ENCODE assay signal across 8 mouse cellular contexts in the genomic region with DNA sequence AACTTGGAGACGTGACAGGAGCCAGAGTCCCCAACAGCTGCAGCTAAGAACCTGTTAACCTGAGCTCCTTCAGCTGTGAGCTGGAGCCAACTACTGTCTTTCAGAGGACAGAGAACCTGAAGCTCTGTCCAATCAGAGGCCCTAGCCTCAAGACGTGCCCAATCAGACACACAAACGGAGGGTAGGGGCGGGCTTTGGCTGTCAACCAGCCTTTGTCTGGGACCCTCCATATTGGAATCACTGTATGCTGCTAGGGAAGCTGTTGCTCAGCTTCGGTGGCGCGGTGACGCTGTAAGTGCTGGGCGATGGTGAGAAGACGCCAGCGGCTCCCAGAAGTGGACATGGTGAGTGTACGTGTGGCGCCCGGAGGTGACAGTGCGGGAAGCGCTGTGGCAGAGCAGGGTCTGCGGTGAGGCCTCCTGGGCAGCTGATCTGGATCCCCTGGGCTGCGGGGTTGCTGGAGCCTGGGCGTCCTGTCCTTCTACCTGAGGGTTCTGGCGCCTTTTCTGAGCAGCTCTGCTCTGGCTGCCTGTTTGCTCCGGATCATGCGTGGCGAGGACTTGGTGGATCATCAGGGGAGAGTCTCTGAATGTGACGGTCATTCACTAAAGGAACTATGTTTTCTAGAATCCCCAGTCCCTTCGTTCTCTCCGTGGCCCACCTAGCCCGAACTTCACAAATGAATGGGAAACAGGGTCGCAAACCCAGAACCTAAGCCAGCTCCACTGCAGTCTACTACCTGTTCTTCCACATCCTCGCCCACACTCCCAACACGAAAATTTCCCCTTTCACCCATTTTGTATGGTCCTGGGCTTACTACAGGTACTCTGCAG. TPM values are rescaled to one million over a fixed set of nuclear protein-coding genes. Genes with fewer than 3 reads are reported as not detected.
DNase-seq lines count a peak whose midpoint lies in the region; ATAC-seq and TF ChIP-seq lines count a peak whose summit lies in the region.

A gene (plus strand): TSS at position 215 of the 833 bp plus-strand sequence.

- H3K36me3 ChIP-seq in embryonic facial prominence, embryonic 14.5 days (ENCODE audit: control insufficient read depth, insufficient read depth, low read length): peaks cover 6% of the 10 kb centered on the region
- H3K36me3 ChIP-seq in heart, adult 2 months (ENCODE audit: control insufficient read depth, insufficient read depth, low read length): peaks cover 6% of the 10 kb centered on the region; the same call in 1 of the 2 replicates
- H3K36me3 ChIP-seq in limb, embryonic 13.5 days: peaks cover 8% of the 10 kb centered on the region
- peaks cover 1% of the 10 kb centered on the region; the same call in 1 of the 2 replicates for H3K36me3 ChIP-seq in midbrain, embryonic 16.5 days (ENCODE audit: control insufficient read depth, insufficient read depth, low read length)

- peak; percentile 95 for ATAC-seq in embryonic facial prominence, embryonic 14.5 days (ENCODE audit: low read depth)
- ATAC-seq in limb, embryonic 13.5 days (ENCODE audit: low FRiP score, low read depth): peak; percentile 94
- peak; percentile 95 for ATAC-seq in midbrain, embryonic 16.5 days

- 1% methylated on average over 20 of the region's 30 CpGs for WGBS in embryonic facial prominence, embryonic 14.5 days
- under 1% methylated on average over 30 of the region's 30 CpGs for WGBS in heart, adult 2 months
- WGBS in limb, embryonic 13.5 days: under 1% methylated on average over 30 of the region's 30 CpGs
- under 1% methylated on average over 30 of the region's 30 CpGs for WGBS in midbrain, embryonic 16.5 days

- peak within 1 kb of the TSS; percentile 72 for H3K4me2 ChIP-seq in embryonic facial prominence, embryonic 14.5 days (ENCODE audit: low read depth, low read length)
- peak within 1 kb of the TSS; percentile 71 for H3K4me2 ChIP-seq in limb, embryonic 13.5 days (replicated peaks)
- peak within 1 kb of the TSS; percentile 87 for H3K4me2 ChIP-seq in midbrain, embryonic 16.5 days (ENCODE audit: low read length)

- H3K79me2 ChIP-seq in heart, adult 2 months (replicated peaks; ENCODE audit: control insufficient read depth, insufficient read depth, low read length): peaks cover 1% of the 10 kb centered on the region

- intact Hi-C loops in heart, adult 2 months (cut with DNase I): loop anchor here (5.0 kb wide), 1 partner anchor 629 kb away; a partner anchor contains a TSS

- peak; percentile 71 for TF ChIP-seq POLR2A in heart, adult 2 months (IDR thresholded peaks at IDR 0.05; ENCODE audit: insufficient read depth, low read depth, low read length)

- peaks cover 11% of the 10 kb centered on the region; the same call in 1 of the 2 replicates for H3K4me1 ChIP-seq in embryonic facial prominence, embryonic 14.5 days (ENCODE audit: control insufficient read depth, insufficient read depth, low read length)
- H3K4me1 ChIP-seq in heart, adult 2 months (ENCODE audit: control insufficient read depth, insufficient read depth, low read length): peaks cover 7% of the 10 kb centered on the region
- peaks cover 16% of the 10 kb centered on the region for H3K4me1 ChIP-seq in limb, embryonic 13.5 days
- peaks cover 30% of the 10 kb centered on the region for H3K4me1 ChIP-seq in midbrain, embryonic 16.5 days (ENCODE audit: control insufficient read depth, insufficient read depth, low read length)

- H3K9ac ChIP-seq in embryonic facial prominence, embryonic 14.5 days (ENCODE audit: low read depth, low read length): peak within 1 kb of the TSS; percentile 91
- peak within 1 kb of the TSS; percentile 79 for H3K9ac ChIP-seq in heart, adult 2 months (ENCODE audit: low read depth, low read length)
- peak within 1 kb of the TSS; percentile 94 for H3K9ac ChIP-seq in limb, embryonic 13.5 days
- peak within 1 kb of the TSS; percentile 82 for H3K9ac ChIP-seq in midbrain, embryonic 16.5 days (ENCODE audit: low read depth, low read length)

- H3K4me3 ChIP-seq in embryonic facial prominence, embryonic 14.5 days (ENCODE audit: low read depth, low read length): peak within 1 kb of the TSS; percentile 82
- H3K4me3 ChIP-seq in heart, adult 2 months: peak within 1 kb of the TSS; percentile 92
- peak within 1 kb of the TSS; percentile 82 for H3K4me3 ChIP-seq in limb, embryonic 13.5 days
- peak within 1 kb of the TSS; percentile 63 for H3K4me3 ChIP-seq in midbrain, embryonic 16.5 days (ENCODE audit: low read depth, low read length)

- TF ChIP-seq CTCF in heart, adult 2 months (IDR thresholded peaks at IDR 0.05): no peak

- 0 out of 2 replicates have a peak, but pooled peaks have one; percentile 16 for TF ChIP-seq EP300 in heart, adult 2 months (IDR thresholded peaks at IDR 0.05; ENCODE audit: insufficient read depth, low read depth, low read length)

- H3K27me3 ChIP-seq in embryonic facial prominence, embryonic 14.5 days (replicated peaks; ENCODE audit: control insufficient read depth, insufficient read depth, low read length): no peaks in the 10 kb centered on the region
- no peaks in the 10 kb centered on the region; the same call in 1 of the 2 replicates for H3K27me3 ChIP-seq in heart, adult 2 months (ENCODE audit: control insufficient read depth, insufficient read depth, low read length)
- no peaks in the 10 kb centered on the region for H3K27me3 ChIP-seq in limb, embryonic 13.5 days
- H3K27me3 ChIP-seq in midbrain, embryonic 16.5 days (ENCODE audit: control insufficient read depth, insufficient read depth, low read depth, low read length): no peaks in the 10 kb centered on the region

- DNase-seq in 3T3-L1 (ENCODE audit: low read depth, low spot score): peak; percentile 99
- DNase-seq in adrenal gland, postnatal 4 days (ENCODE audit: low spot score in 2 of 2): peak; percentile 64 to 85
- peak; percentile 98 for DNase-seq in embryonic facial prominence, embryonic 14.5 days (ENCODE audit: low spot score)
- peak; percentile 93 to 94 for DNase-seq in heart, adult 2 months
- DNase-seq in kidney, adult 8-10 months: peak; percentile 95 to 97
- DNase-seq in spleen, postnatal 10 days (ENCODE audit: low spot score in 2 of 2): peak; percentile 81 to 90

- H3K27ac ChIP-seq in embryonic facial prominence, embryonic 14.5 days (replicated peaks; ENCODE audit: low read depth, low read length): peak within 1 kb of the TSS; percentile 85
- H3K27ac ChIP-seq in heart, adult 2 months: peak within 1 kb of the TSS; percentile 85
- peak within 1 kb of the TSS; percentile 91 for H3K27ac ChIP-seq in limb, embryonic 13.5 days
- peak within 1 kb of the TSS; percentile 93 for H3K27ac ChIP-seq in midbrain, embryonic 16.5 days (ENCODE audit: low read length)

- H3K9me3 ChIP-seq in embryonic facial prominence, embryonic 14.5 days (ENCODE audit: control insufficient read depth, low read length): peaks cover 6% of the 10 kb centered on the region
- H3K9me3 ChIP-seq in limb, embryonic 13.5 days: peaks cover 7% of the 10 kb centered on the region
- H3K9me3 ChIP-seq in midbrain, embryonic 16.5 days (replicated peaks; ENCODE audit: control insufficient read depth, low read length, poor library complexity, severe bottlenecking): no peaks in the 10 kb centered on the region

RNA-seq across cellular contexts. Expression of the gene that starts here (rescaled TPM):
- total RNA-seq in adrenal gland, postnatal 4 days (2021): 10 to 100 TPM; 11.2 to 11.7 TPM
- polyA plus RNA-seq in embryonic facial prominence, embryonic 14.5 days (2014; fragmentation: Nextera tagmentation; extraction: Ambion mirVana): 9.4 and 11.1 TPM in 2 replicates
- 1 to 10 TPM; 3.5 to 4.3 TPM for total RNA-seq in heart, adult 2 months (2021)
- polyA plus RNA-seq in heart, adult 2 months (2012; rRNA removed): 0.98 and 2.9 TPM in 2 replicates
- 20.8 and 20.9 TPM in 2 replicates for polyA plus RNA-seq in limb, embryonic 13.5 days (2015; fragmentation: Nextera tagmentation; extraction: Ambion mirVana)
- polyA plus RNA-seq in midbrain, embryonic 16.5 days (2015; fragmentation: Nextera tagmentation; extraction: Ambion mirVana): 25.3 and 26.3 TPM in 2 replicates

Comparison
In these comparisons a context has a peak if more than half of its experiments do, and no peak if none do; other contexts are left out.
1. Peak in every context shown above with its lines: DNase-seq, ATAC-seq, H3K4me3 ChIP-seq and H3K27ac ChIP-seq.